Mouse (Mus musculus): Measurements from ENCODE around the gene Trmt2a. TPM values are rescaled to one million over a fixed set of nuclear protein-coding genes. Genes with fewer than 3 reads are reported as not detected.
A peak's percentile ranks its signal among the peaks of the same experiment; 100 is the strongest.

Gene Trmt2a
- total RNA-seq (2014; rRNA removed), result 74.9 and 82.4 TPM in 2 replicates
- polyA plus RNA-seq (2015; fragmentation: Nextera tagmentation; extraction: Ambion mirVana), result 66.7 and 67.2 TPM in 2 replicates

DNA sequence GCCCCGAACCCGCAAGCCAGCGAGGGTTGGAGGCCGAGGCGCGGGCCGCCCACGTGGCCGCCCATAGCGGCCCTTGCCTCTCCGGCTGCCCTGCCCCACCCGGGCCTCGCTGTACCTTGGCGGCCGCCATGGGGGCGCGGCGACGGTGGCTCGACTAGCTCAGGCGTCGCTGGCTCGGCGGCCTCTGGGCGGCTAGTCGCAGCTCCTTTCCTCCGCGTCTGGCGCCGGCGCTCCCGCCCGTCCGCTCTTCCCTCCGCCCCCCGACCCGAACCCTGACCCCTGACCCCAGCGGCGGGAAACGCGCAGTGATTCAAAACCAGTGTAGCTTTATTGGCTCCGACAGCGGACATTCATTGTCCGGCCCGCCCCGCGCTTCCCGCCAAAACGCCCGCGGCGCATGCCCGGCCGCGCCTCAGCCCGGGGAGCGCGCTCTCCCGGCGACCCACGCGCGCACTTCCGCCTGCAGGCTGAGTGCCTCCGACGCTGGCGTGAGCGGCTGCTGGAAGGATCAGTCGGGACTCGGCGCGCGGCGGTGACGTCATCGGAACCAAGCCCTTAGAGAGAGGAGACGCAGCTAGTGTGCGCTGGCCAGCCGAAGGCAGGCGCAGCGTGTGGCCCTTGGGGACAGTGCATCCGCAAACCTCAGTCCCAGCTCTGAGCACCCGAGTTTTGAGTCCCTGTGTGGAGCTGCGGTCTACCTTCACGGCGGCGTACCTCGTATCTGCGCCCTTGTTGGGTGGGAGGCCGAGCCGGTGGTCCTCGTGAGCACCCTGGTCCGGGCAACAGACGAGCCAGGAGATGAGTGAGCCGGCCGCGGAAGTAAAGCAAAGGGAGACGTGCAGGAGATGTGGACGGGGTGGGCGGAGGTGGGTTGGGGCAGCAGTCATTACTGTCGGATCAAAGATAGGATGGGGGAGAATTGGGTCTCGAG, at the start of gene Trmt2a, which contains the start of gene Ranbp1:
TSS of gene Trmt2a (plus strand) at position 247 of the 931 bp plus-strand sequence.
TSS of gene Ranbp1 (minus strand) at position 300 of the 931 bp plus-strand sequence.
- no peaks in the 10 kb centered on the region for H3K9me3 ChIP-seq (ENCODE audit: low read length)
- H3K4me2 ChIP-seq (ENCODE audit: low read depth), result peak within 1 kb of the TSS; percentile 92
- H3K36me3 ChIP-seq (ENCODE audit: insufficient read depth), result peaks cover 59% of the 10 kb centered on the region
- DNase-seq, result peak; percentile 99
- WGBS, result under 1% methylated on average over 98 of the region's 102 CpGs
- TF ChIP-seq CTCF (IDR thresholded peaks at IDR 0.05; ENCODE audit: low read depth), result peak; percentile 35; the same call in 1 of the 2 replicates
- peak within 1 kb of the TSS; percentile 87 for H3K27ac ChIP-seq (ENCODE audit: low read depth, low read length)
- H3K27me3 ChIP-seq (ENCODE audit: insufficient read depth, low read length), result no peaks in the 10 kb centered on the region
- peak; percentile 97 for ATAC-seq
- peaks cover 18% of the 10 kb centered on the region for H3K4me1 ChIP-seq (ENCODE audit: insufficient read depth)
- peak within 1 kb of the TSS; percentile 89 for H3K4me3 ChIP-seq (ENCODE audit: low read depth, low read length)
- peak within 1 kb of the TSS; percentile 87 for H3K9ac ChIP-seq

DNA sequence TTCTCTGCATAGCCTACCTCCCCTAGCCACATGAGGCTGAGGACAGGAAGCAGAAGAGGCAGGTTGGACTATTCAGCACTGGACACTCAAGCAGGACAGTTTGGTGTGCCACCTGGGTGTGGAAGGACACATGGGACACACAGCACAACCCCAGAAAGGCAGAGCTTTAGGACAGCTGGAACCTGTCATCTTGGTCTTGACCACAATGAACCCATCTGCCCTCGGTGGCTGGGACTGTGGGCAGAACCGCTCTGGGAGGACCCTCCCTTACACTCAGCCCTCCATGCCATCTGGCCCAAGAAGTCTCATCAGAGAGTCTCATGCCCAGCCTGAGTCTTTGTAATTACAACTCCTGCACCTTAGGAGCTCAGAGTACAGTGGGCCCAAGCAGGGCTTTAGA, 48.4 kb upstream of the Trmt2a start:
- Histone ChIP-seq H3K9ac (no peak overlapping the region), H3K9me3 (ENCODE audit: low read length) (no peaks in the 10 kb centered on the region), H3K27ac (ENCODE audit: low read depth, low read length) (no peak overlapping the region), H3K4me2 (ENCODE audit: low read depth) (no peak overlapping the region), H3K36me3 (ENCODE audit: insufficient read depth) (no peaks in the 10 kb centered on the region), H3K4me3 (ENCODE audit: low read depth, low read length) (no peak overlapping the region), H3K27me3 (ENCODE audit: insufficient read depth, low read length) (no peaks in the 10 kb centered on the region), H3K4me1 (ENCODE audit: insufficient read depth) (no peaks in the 10 kb centered on the region)
- TF ChIP-seq CTCF (IDR thresholded peaks at IDR 0.05; ENCODE audit: low read depth), result no peak
- ATAC-seq (no peak), DNase-seq (no peak)
- 80% methylated on average over 2 of the region's 2 CpGs for WGBS

DNA sequence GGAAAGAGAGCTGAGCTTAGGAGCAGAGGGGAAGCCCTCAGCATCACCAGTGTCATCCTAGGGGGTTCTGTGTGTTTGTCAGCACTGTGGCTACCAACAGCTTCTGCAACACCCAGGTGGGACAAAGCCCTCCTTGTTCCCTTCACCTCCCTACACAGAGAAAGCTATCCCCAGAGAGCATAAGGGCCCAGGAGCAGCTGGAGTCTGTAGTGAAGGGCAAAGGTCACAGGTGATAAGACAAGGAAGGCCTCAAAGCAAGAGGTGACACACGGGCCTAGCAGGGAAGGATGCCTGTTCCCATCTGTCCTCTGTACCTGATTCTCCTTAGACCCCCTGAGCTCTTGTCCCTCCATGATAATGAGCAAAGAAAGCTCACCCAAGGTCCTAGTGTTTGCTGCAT, 46.9 kb upstream of the Trmt2a start:
- no peak for ATAC-seq
- WGBS, result 53% methylated on average over 1 of the region's 1 CpGs

DNA sequence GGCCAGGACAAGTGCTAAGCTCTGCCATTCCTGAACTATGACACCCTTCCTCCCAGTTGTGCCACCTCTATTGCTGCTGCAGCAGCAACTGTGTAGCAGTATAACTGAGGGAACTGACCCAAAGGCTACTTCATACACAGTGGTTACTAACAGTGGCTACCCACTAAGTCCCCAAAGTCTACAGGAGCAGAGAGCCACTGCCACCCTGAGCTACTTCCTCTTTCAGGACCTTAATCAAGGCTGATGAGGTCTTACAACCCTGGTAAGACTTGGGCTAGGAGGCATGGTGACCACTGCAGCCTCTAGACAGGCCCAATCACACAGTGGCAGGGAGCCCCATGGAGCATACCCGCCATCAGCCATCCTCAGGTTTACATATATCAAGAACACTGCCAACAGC, 46.4 kb upstream of the Trmt2a start:
- no peak overlapping the region for H3K4me2 ChIP-seq (ENCODE audit: low read depth)
- H3K9me3 ChIP-seq (ENCODE audit: low read length), result no peaks in the 10 kb centered on the region
- 89% methylated on average over 1 of the region's 1 CpGs for WGBS

More for the DNA sequence above, 46.9 kb upstream of the Trmt2a start:
- H3K27ac ChIP-seq (ENCODE audit: low read depth, low read length), result no peak overlapping the region
- no peaks in the 10 kb centered on the region for H3K4me1 ChIP-seq (ENCODE audit: insufficient read depth)
- no peaks in the 10 kb centered on the region for H3K27me3 ChIP-seq (ENCODE audit: insufficient read depth, low read length)
- no peak overlapping the region for H3K4me3 ChIP-seq (ENCODE audit: low read depth, low read length)
- H3K9ac ChIP-seq, result no peak overlapping the region
- DNase-seq, result no peak
- H3K9me3 ChIP-seq (ENCODE audit: low read length), result no peaks in the 10 kb centered on the region
- H3K36me3 ChIP-seq (ENCODE audit: insufficient read depth), result no peaks in the 10 kb centered on the region
- H3K4me2 ChIP-seq (ENCODE audit: low read depth), result no peak overlapping the region
- no peak for TF ChIP-seq CTCF (IDR thresholded peaks at IDR 0.05; ENCODE audit: low read depth)

DNA sequence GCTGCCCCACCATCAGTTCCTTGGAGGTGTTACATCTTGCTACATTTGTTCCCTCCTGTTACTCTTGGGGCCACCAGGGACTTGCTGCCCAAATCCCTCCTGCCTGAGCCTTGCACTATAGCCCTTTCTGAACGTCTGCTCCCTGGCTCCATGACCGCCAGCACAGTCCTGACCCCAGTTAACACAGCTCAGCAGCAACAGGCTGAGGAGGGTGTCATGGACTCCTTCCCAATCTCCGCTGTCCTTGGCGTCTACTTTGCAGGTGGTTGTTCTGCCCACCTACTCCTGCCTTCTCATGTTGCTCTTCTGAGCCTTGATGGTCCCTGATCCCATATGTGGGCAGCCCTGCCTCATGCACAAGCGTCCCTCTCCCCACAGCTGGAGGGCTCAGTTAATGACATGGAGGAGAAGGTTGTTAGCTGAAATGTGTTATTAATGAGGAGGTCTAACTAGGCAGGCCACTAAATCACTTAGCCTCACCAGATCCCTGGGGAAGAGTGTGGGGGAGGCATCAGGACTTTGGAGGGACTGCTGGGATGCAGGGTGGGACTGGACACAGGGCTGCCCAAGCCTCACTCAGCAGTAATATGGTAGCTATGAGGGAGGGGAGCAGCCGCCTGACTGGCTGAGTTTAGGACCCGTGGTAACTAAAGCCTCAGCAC, 44.9 kb upstream of the Trmt2a start:
- no peaks in the 10 kb centered on the region for H3K27me3 ChIP-seq (ENCODE audit: insufficient read depth, low read length)
- H3K4me3 ChIP-seq (ENCODE audit: low read depth, low read length), result no peak overlapping the region
- no peaks in the 10 kb centered on the region for H3K9me3 ChIP-seq (ENCODE audit: low read length)
- no peak overlapping the region for H3K27ac ChIP-seq (ENCODE audit: low read depth, low read length)
- H3K9ac ChIP-seq, result no peak overlapping the region
- 56% methylated on average over 7 of the region's 7 CpGs for WGBS
- H3K4me1 ChIP-seq (ENCODE audit: insufficient read depth), result no peaks in the 10 kb centered on the region
- H3K36me3 ChIP-seq (ENCODE audit: insufficient read depth), result no peaks in the 10 kb centered on the region
- H3K4me2 ChIP-seq (ENCODE audit: low read depth), result no peak overlapping the region
- ATAC-seq (no peak), DNase-seq (no peak)
- no peak for TF ChIP-seq CTCF (IDR thresholded peaks at IDR 0.05; ENCODE audit: low read depth)

More for the DNA sequence above, 46.4 kb upstream of the Trmt2a start:
- DNase-seq (no peak), ATAC-seq (no peak)
- H3K4me1 ChIP-seq (ENCODE audit: insufficient read depth), result no peaks in the 10 kb centered on the region
- H3K36me3 ChIP-seq (ENCODE audit: insufficient read depth), result no peaks in the 10 kb centered on the region
- H3K27me3 ChIP-seq (ENCODE audit: insufficient read depth, low read length), result no peaks in the 10 kb centered on the region
- no peak overlapping the region for H3K9ac ChIP-seq
- no peak overlapping the region for H3K4me3 ChIP-seq (ENCODE audit: low read depth, low read length)
- no peak overlapping the region for H3K27ac ChIP-seq (ENCODE audit: low read depth, low read length)
- TF ChIP-seq CTCF (IDR thresholded peaks at IDR 0.05; ENCODE audit: low read depth), result no peak

DNA sequence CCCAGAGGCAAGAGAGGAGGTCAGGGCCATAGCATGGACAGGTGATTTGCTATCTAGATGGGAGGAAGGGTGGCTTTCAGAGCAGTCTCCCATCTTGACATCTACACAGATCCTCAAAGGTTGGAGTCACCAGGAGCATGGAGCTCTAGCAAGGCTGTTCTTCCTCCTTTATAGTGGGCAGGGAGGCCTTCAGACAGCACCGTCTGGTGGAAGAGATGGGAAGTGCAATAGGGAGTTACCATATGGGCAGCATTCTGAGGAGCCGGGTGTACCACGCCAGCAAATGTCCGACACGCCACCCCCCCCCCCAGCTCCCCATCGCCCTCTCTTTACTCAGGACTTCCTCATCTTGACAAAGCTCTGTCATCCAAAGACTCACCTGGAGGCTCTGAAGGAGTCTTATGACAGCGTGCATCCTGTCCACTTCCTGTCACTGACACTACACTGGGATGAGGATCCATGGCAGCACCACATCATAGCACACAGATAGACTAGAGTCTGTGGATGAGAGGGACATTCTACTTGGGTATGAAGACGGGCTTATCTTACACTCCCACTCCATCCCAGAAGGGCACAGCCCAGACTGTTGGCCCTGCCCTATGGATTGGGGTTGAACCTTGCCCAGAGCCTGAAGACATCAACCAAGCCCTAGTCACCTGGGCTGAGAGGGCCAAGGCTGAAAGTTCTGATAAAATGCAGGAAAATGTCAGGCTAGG, 37.6 kb upstream of the Trmt2a start:
- Histone ChIP-seq H3K4me2 (ENCODE audit: low read depth) (no peak overlapping the region), H3K4me1 (ENCODE audit: insufficient read depth) (peaks cover 19% of the 10 kb centered on the region), H3K9me3 (ENCODE audit: low read length) (no peaks in the 10 kb centered on the region), H3K4me3 (ENCODE audit: low read depth, low read length) (no peak overlapping the region), H3K36me3 (ENCODE audit: insufficient read depth) (no peaks in the 10 kb centered on the region), H3K27me3 (ENCODE audit: insufficient read depth, low read length) (no peaks in the 10 kb centered on the region), H3K9ac (no peak overlapping the region), H3K27ac (ENCODE audit: low read depth, low read length) (no peak overlapping the region)
- peak; percentile 91 for TF ChIP-seq CTCF (IDR thresholded peaks at IDR 0.05; ENCODE audit: low read depth)
- ATAC-seq (no peak), DNase-seq (peak; percentile 72)
- 29% methylated on average over 8 of the region's 8 CpGs for WGBS
